Mouse (Mus musculus): ENCODE measurements around the gene Dgkq. TPM values are rescaled to one million over a fixed set of nuclear protein-coding genes. Genes with fewer than 3 reads are reported as not detected.
"Not testable (repeated sequence)": the region's sequence is repeated elsewhere in the genome, so short reads cannot be mapped to it uniquely, and the experiment has no call there.

Gene Dgkq
- polyA plus RNA-seq, 1 experiment, result 54.6 TPM

- Histone ChIP-seq H3K4me1 (ENCODE audit: control insufficient read depth, insufficient read depth, low read length) (peaks cover 5% of the 10 kb centered on the region; the same call in 1 of the 2 replicates), H3K27ac (ENCODE audit: insufficient read depth, low read length) (no peak overlapping the region), H3K4me3 (ENCODE audit: insufficient read depth, low read length) (no peak overlapping the region)
- TF ChIP-seq CTCF (IDR thresholded peaks at IDR 0.05; ENCODE audit: extremely low read depth, insufficient read depth, low read length) (no peak), POLR2A (IDR thresholded peaks at IDR 0.05; ENCODE audit: extremely low read depth, insufficient read depth, low read length) (no peak)
Observed at GRCm38 (mm10) chr5:108650341-108650740, 19.1 kb downstream of the Dgkq start.

GRCm38 (mm10) chr5:108648937-108649576, 20.4 kb downstream of the Dgkq start:
- Histone ChIP-seq H3K27ac (ENCODE audit: insufficient read depth, low read length) (no peak overlapping the region), H3K4me3 (ENCODE audit: insufficient read depth, low read length) (no peak overlapping the region), H3K4me1 (ENCODE audit: control insufficient read depth, insufficient read depth, low read length) (peaks cover 8% of the 10 kb centered on the region; the same call in 1 of the 2 replicates)
- TF ChIP-seq CTCF (IDR thresholded peaks at IDR 0.05; ENCODE audit: extremely low read depth, insufficient read depth, low read length) (no peak), POLR2A (IDR thresholded peaks at IDR 0.05; ENCODE audit: extremely low read depth, insufficient read depth, low read length) (no peak)

- no peak for TF ChIP-seq CTCF (IDR thresholded peaks at IDR 0.05; ENCODE audit: extremely low read depth, insufficient read depth, low read length)
- TF ChIP-seq POLR2A (IDR thresholded peaks at IDR 0.05; ENCODE audit: extremely low read depth, insufficient read depth, low read length), result no peak
- H3K4me3 ChIP-seq (ENCODE audit: insufficient read depth, low read length), result no peak overlapping the region
Observed at GRCm38 (mm10) chr5:108647820-108648465, 21.5 kb downstream of the Dgkq start.

GRCm38 (mm10) chr5:108647311-108647710, 22.2 kb downstream of the Dgkq start:
- H3K4me3 ChIP-seq (ENCODE audit: insufficient read depth, low read length), result no peak overlapping the region
- H3K4me1 ChIP-seq (ENCODE audit: control insufficient read depth, insufficient read depth, low read length), result peaks cover 8% of the 10 kb centered on the region; the same call in 1 of the 2 replicates
- H3K27ac ChIP-seq (ENCODE audit: insufficient read depth, low read length), result no peak overlapping the region
- TF ChIP-seq CTCF (IDR thresholded peaks at IDR 0.05; ENCODE audit: extremely low read depth, insufficient read depth, low read length) (no peak), POLR2A (IDR thresholded peaks at IDR 0.05; ENCODE audit: extremely low read depth, insufficient read depth, low read length) (no peak)

More at GRCm38 (mm10) chr5:108647820-108648465, 21.5 kb downstream of the Dgkq start:
- Histone ChIP-seq H3K4me1 (ENCODE audit: control insufficient read depth, insufficient read depth, low read length) (peaks cover 8% of the 10 kb centered on the region; the same call in 1 of the 2 replicates), H3K27ac (ENCODE audit: insufficient read depth, low read length) (no peak overlapping the region)

- Histone ChIP-seq H3K4me1 (ENCODE audit: control insufficient read depth, insufficient read depth, low read length) (peaks cover 8% of the 10 kb centered on the region; the same call in 1 of the 2 replicates), H3K4me3 (ENCODE audit: insufficient read depth, low read length) (no peak overlapping the region), H3K27ac (ENCODE audit: insufficient read depth, low read length) (no peak overlapping the region)
- TF ChIP-seq CTCF (IDR thresholded peaks at IDR 0.05; ENCODE audit: extremely low read depth, insufficient read depth, low read length) (no peak), POLR2A (IDR thresholded peaks at IDR 0.05; ENCODE audit: extremely low read depth, insufficient read depth, low read length) (no peak)
Observed at GRCm38 (mm10) chr5:108646343-108646660, 23.2 kb downstream of the Dgkq start.

GRCm38 (mm10) chr5:108645651-108646342, 23.7 kb downstream of the Dgkq start:
- TF ChIP-seq CTCF (IDR thresholded peaks at IDR 0.05; ENCODE audit: extremely low read depth, insufficient read depth, low read length) (peak; percentile 19; the same call in 1 of the 2 replicates), POLR2A (IDR thresholded peaks at IDR 0.05; ENCODE audit: extremely low read depth, insufficient read depth, low read length) (0 out of 2 replicates have a peak, but pooled peaks have one; percentile 7)
- Histone ChIP-seq H3K27ac (ENCODE audit: insufficient read depth, low read length) (no peak overlapping the region), H3K4me3 (ENCODE audit: insufficient read depth, low read length) (no peak overlapping the region), H3K4me1 (ENCODE audit: control insufficient read depth, insufficient read depth, low read length) (peaks cover 8% of the 10 kb centered on the region; the same call in 1 of the 2 replicates)

- H3K27ac ChIP-seq (ENCODE audit: insufficient read depth, low read length), result no peak overlapping the region
- H3K4me1 ChIP-seq (ENCODE audit: control insufficient read depth, insufficient read depth, low read length), result peaks cover 8% of the 10 kb centered on the region; the same call in 1 of the 2 replicates
- H3K4me3 ChIP-seq (ENCODE audit: insufficient read depth, low read length), result no peak overlapping the region
- TF ChIP-seq POLR2A (IDR thresholded peaks at IDR 0.05; ENCODE audit: extremely low read depth, insufficient read depth, low read length) (no peak), CTCF (IDR thresholded peaks at IDR 0.05; ENCODE audit: extremely low read depth, insufficient read depth, low read length) (no peak)
Observed at GRCm38 (mm10) chr5:108643674-108644073, 25.8 kb downstream of the Dgkq start.

GRCm38 (mm10) chr5:108636172-108636571, 33.3 kb downstream of the Dgkq start:
- H3K4me1 ChIP-seq (ENCODE audit: control insufficient read depth, insufficient read depth, low read length), result no peaks in the 10 kb centered on the region
- no peak overlapping the region for H3K4me3 ChIP-seq (ENCODE audit: insufficient read depth, low read length)
- TF ChIP-seq POLR2A (IDR thresholded peaks at IDR 0.05; ENCODE audit: extremely low read depth, insufficient read depth, low read length) (no peak), CTCF (IDR thresholded peaks at IDR 0.05; ENCODE audit: extremely low read depth, insufficient read depth, low read length) (no peak)
- H3K27ac ChIP-seq (ENCODE audit: insufficient read depth, low read length), result no peak overlapping the region

GRCm38 (mm10) chr5:108634088-108634487, 35.4 kb downstream of the Dgkq start:
- H3K4me1 ChIP-seq (ENCODE audit: control insufficient read depth, insufficient read depth, low read length); H3K4me3 ChIP-seq (ENCODE audit: insufficient read depth, low read length); H3K27ac ChIP-seq (ENCODE audit: insufficient read depth, low read length): not testable (repeated sequence)

Data from cortical plate, adult 2 months (tissue).